ENCODE assay signal across 29 mouse cellular contexts in the genomic region with DNA sequence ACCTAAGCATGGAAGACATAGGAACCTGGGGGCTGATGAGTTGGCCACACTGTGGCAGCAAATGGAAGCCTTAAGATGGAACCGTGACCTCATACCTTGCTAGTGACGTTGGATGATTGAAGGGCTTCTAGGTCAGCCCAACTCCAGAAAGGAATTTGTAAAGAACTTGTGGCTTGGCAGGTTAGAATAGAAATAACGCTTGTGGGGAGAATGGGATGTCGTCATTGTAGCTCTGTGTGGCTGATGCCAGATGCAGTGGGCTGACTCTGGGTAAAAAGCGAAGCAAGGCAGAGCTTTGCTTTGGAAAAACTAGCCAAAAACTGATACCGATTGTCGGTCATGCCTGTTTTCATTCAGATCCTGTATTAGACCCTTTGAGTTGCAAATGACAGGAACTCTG. TPM values are rescaled to one million over a fixed set of nuclear protein-coding genes. Genes with fewer than 3 reads are reported as not detected.
DNase-seq lines count a peak whose midpoint lies in the region; TF ChIP-seq lines count a peak whose summit lies in the region.
"Had no signal": no experiment of that assay in that cellular context is flagged by ENCODE, and none has a peak within 500 bp of the region (broad histone marks: within the 10 kb centered on the region; RNA-seq: fewer than 3 reads in every experiment).

No protein-coding gene starts in this region.

- no peak for TF ChIP-seq POLR2A in cortical plate, adult 2 months (IDR thresholded peaks at IDR 0.05; ENCODE audit: extremely low read depth, insufficient read depth, low read length)

- H3K4me1 ChIP-seq in cortical plate, adult 2 months (ENCODE audit: control insufficient read depth, insufficient read depth, low read length): peaks cover 18% of the 10 kb centered on the region
- H3K4me1 ChIP-seq: hindbrain, embryonic 10.5 days; intestine, embryonic 15.5 days had no signal

- H3K27ac ChIP-seq in layer of hippocampus, adult 2 months: peak overlapping the region; percentile 73
- 0 out of 2 replicates have a peak overlapping the region, but pooled peaks have one; percentile 0 for H3K27ac ChIP-seq in cortical plate, adult 2 months (ENCODE audit: insufficient read depth, low read length)
- H3K27ac ChIP-seq: embryonic facial prominence, embryonic 10.5 days; embryonic facial prominence, embryonic 13.5 days; forebrain, embryonic 12.5 days; forebrain, embryonic 15.5 days; gastrocnemius, adult 2 months; heart, embryonic 15.5 days; hindbrain, embryonic 10.5 days; hindbrain, embryonic 13.5 days; intestine, embryonic 15.5 days had no signal

- DNase-seq in layer of hippocampus, adult 2 months (ENCODE audit: low spot score in 2 of 2): no peak
- DNase-seq in layer of hippocampus, adult 9-10 months (ENCODE audit: low spot score): no peak
- DNase-seq in 3134 (ENCODE audit: extremely low read depth, insufficient read length, low spot score) (peak; percentile 29), 3T3-L1 (ENCODE audit: low read depth, low spot score) (peak; percentile 37)
- no peak for DNase-seq in gastrocnemius, postnatal 10 days
- DNase-seq: adrenal gland, adult 8-10 months; adrenal gland, postnatal 25 days; B cell, adult 2 months; cerebellum, adult 18-20 months; cerebellum, adult 9-11 months; embryo, embryonic 11 days; gastrocnemius, adult 2 months; gastrocnemius, postnatal 25 days; heart, adult 18-20 months; heart, postnatal 10 days; heart, postnatal 36 days had no signal

- no peak overlapping the region for H3K4me3 ChIP-seq in layer of hippocampus, adult 2 months
- H3K4me3 ChIP-seq in cortical plate, adult 2 months (ENCODE audit: insufficient read depth, low read length): no peak overlapping the region
- H3K4me3 ChIP-seq: embryonic facial prominence, embryonic 10.5 days; embryonic facial prominence, embryonic 13.5 days; erythroblast, embryonic 14.5 days; forebrain, embryonic 12.5 days; forebrain, embryonic 15.5 days; gastrocnemius, adult 2 months; heart, embryonic 12.5 days; heart, embryonic 15.5 days; hindbrain, embryonic 10.5 days; hindbrain, embryonic 13.5 days; intestine, embryonic 15.5 days had no signal

- TF ChIP-seq CTCF in layer of hippocampus, adult 2 months (conservative IDR thresholded peaks at IDR 0.05): no peak
- no peak for TF ChIP-seq CTCF in cortical plate, adult 2 months (IDR thresholded peaks at IDR 0.05; ENCODE audit: extremely low read depth, insufficient read depth, low read length)

RNA-seq across cellular contexts. Expression of a gene that starts 56.5 kb away (rescaled TPM):
- total RNA-seq in layer of hippocampus, adult 2 months (2021): 100 to 1,000 TPM; 662 to 678 TPM
- polyA plus RNA-seq in cortical plate, adult 2 months (2012; rRNA removed): 437 and 476 TPM in 2 replicates
- 10 to 100 TPM; 10.1 to 14.9 TPM for total RNA-seq in gastrocnemius, postnatal 10 days (2021)
- total RNA-seq: common myeloid progenitor, adult 5-6 weeks had no signal
- polyA plus RNA-seq: G1E had no signal

Comparison
In these comparisons a context has a peak if more than half of its experiments do, and no peak if none do; other contexts are left out.
1. DNase-seq: peak in 3134 (single experiment) and 3T3-L1 (single experiment); none in layer of hippocampus, adult 2 months (0 of 2), layer of hippocampus, adult 9-10 months (single experiment) and gastrocnemius, postnatal 10 days (single experiment).
2. RNA of a gene that starts 56.5 kb away (total RNA-seq): 662 to 678 TPM in layer of hippocampus, adult 2 months; 10.1 to 14.9 TPM in gastrocnemius, postnatal 10 days; every median in the first group is over 10 times any median in the second.